Mouse (Mus musculus): ENCODE measurements around the gene Hook2.

The Hook2 gene

GRCm38 (mm10) chr8:84990349-84990748 is at the start of gene Hook2:
Hook2 (plus strand) TSS chr8:84990603.
- DNase-seq: peak; percentile 98 to 99

GRCm38 (mm10) chr8:84943699-84944098 is 46.7 kb upstream of the Hook2 start:
- no peak for DNase-seq

- peak in 1 of 2 experiments; percentile 28 for DNase-seq
Observed at GRCm38 (mm10) chr8:84944478-84945160, 45.8 kb upstream of the Hook2 start.

DNA sequence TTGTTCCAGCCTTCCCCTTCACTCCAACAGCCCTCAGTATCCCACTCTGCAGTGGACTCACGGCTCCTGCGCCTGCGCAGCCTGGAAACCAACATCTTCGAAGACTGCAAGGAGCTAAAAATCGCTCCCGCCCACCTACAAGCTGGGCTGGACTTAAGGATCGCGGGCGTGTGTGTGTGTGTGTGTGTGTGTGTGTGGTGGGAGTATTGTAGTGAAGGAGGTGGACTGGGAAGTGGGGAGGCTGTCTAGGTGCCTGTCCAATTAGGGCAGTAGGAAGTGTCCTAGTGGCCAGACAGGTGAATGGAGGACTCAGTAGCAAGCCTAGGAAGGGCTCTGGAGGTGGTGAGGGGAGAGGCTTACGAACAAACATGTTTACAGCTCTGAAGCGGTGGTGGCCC is 45.2 kb upstream of the Hook2 start:
- no peak for DNase-seq

- no peak for DNase-seq
Observed at GRCm38 (mm10) chr8:84945633-84946527, 44.5 kb upstream of the Hook2 start.

GRCm38 (mm10) chr8:84946528-84947240 is 43.7 kb upstream of the Hook2 start, which contains the start of gene Rtbdn:
Rtbdn (plus strand) TSS chr8:84946991.
- DNase-seq: no peak

- peak in 1 of 2 experiments; percentile 54 for DNase-seq
Observed at GRCm38 (mm10) chr8:84947241-84947545, 43.2 kb upstream of the Hook2 start.

DNA sequence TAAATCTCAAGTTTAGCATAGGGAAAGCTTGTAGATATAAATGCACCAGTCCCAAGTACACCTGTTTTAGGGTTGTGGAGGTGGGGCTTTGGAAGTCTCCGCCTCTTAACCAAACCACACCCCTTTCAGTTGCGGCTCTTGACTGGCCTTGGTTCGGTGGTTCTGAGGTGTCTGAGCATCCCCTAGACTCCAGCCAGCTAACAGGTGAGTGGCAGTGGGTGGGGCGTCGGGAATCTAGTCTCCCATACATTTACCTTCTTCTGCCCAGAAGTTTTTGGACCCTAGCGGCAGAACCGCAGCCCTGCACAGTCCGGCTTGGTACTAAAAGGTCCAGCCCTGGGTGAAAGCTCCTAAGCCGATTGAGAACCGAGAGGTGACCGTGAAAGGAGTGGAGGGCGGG is 40.6 kb upstream of the Hook2 start:
- no peak for DNase-seq

- DNase-seq: peak in 1 of 2 experiments; percentile 55
Observed at GRCm38 (mm10) chr8:84952612-84953255, 37.7 kb upstream of the Hook2 start.

GRCm38 (mm10) chr8:84956768-84957167 is 33.6 kb upstream of the Hook2 start:
- peak in 1 of 2 experiments; percentile 79 for DNase-seq

DNA sequence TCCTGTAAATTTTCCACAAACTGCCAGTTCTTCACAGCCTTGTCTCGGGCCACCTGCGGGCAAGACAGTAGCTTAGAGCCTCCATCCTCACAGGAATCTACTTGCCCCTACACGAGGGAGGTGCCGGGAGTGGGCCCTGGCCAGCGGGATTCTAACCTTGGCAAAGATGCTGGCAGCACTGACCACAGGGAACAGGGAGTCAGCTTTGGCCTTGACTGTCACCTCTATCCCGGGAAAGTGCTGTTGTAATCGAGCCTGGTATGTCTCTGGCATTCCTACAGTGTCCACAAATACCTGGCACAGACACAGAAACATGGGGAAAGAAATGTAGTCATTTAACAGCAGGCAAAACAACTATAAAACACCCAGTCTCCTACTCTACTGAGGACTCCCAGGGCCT is 30.6 kb upstream of the Hook2 start:
- no peak for DNase-seq

GRCm38 (mm10) chr8:84963952-84964351 is 26.5 kb upstream of the Hook2 start:
- DNase-seq: no peak

GRCm38 (mm10) chr8:84965731-84966291 is 24.6 kb upstream of the Hook2 start:
- DNase-seq: peak; percentile 96 to 97

- DNase-seq: peak in 1 of 2 experiments; percentile 23
Observed at GRCm38 (mm10) chr8:84966603-84967002, 23.8 kb upstream of the Hook2 start.

- no peak for DNase-seq
Observed at GRCm38 (mm10) chr8:84967532-84968304, 22.7 kb upstream of the Hook2 start.

DNA sequence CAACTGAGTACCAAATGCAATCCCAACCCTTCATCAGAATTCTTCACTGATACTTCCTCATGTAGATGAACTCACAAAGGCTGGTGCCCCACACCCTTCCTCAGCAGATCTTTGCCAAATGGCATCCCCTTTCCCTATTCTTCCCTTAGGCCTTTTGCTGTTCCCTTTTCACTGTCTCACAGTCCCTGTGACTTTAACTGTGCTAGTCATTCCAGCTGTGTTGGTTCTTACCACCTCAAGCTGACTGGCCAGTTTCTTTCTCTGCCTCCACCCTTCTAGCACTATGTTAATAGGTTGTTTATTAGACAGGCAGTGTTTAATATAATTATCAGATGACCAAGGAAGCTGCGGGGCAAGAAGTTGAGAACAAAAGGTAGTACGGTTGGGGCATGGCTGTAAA is 21.8 kb upstream of the Hook2 start:
- DNase-seq: peak in 1 of 2 experiments; percentile 38

GRCm38 (mm10) chr8:84969241-84970134 is 20.9 kb upstream of the Hook2 start, which contains the start of the genes Gm49661, Prdx2 and Rnaseh2a:
Gm49661 (minus strand) TSS chr8:84969433.
Prdx2 (plus strand) TSS chr8:84969587.
Rnaseh2a (minus strand) TSS chr8:84969767.
- peak; percentile 63 to 75 for DNase-seq

DNA sequence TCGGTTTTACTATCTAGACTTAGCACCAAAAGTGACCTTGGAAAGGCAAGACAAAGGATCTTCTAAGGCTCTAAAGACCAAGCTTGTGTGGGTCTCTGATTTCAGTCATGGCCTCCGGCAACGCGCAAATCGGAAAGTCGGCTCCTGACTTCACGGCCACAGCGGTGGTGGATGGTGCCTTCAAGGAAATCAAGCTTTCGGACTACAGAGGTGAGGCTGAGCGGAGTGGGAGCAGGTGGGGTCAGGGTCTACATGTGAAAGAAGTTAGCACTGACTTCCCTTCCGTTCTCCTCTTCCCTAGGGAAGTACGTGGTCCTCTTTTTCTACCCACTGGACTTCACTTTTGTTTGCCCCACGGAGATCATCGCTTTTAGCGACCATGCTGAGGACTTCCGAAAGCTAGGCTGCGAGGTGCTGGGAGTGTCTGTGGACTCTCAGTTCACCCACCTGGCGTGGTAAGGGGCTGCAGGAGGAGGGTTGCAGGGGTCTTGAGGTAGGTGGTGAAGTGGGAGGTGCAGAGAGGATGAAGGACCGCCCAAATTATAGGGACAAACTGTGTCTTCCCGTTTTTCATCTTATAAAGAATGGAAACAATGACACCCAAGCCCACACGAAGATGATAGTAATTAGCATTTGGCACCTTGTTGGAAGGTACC is 20.1 kb upstream of the Hook2 start:
- no peak for DNase-seq

GRCm38 (mm10) chr8:84970913-84971312 is 19.5 kb upstream of the Hook2 start:
- no peak for DNase-seq

- DNase-seq: no peak
Observed at GRCm38 (mm10) chr8:84973079-84973478, 17.3 kb upstream of the Hook2 start.

Measured in kidney, adult 8-10 months (tissue).